Mouse (Mus musculus): Measurements from ENCODE around the gene Vamp1. TPM values are rescaled to one million over a fixed set of nuclear protein-coding genes. Genes with fewer than 3 reads are reported as not detected.
A peak's percentile ranks its signal among the peaks of the same experiment; 100 is the strongest.

Vamp1 gene
- polyA plus RNA-seq, 1 experiment from 2014 or later = 4.4 TPM

- Histone ChIP-seq H3K9me3 (no peaks in the 10 kb centered on the region), H3K27me3 (replicated peaks) (peaks cover 32% of the 10 kb centered on the region), H3K36me3 (no peaks in the 10 kb centered on the region), H3K4me1 (peaks cover 13% of the 10 kb centered on the region), H3K4me3 (no peak overlapping the region), H3K9ac (no peak overlapping the region), H3K4me2 (no peak overlapping the region), H3K27ac (replicated peaks) (no peak overlapping the region)
- no peak for ATAC-seq (ENCODE audit: extremely low read depth, insufficient number of reproducible peaks, low FRiP score, low TSS enrichment)
- WGBS = 73% methylated on average over 6 of the region's 6 CpGs
Observed at GRCm38 (mm10) chr6:125213715-125214114, 1.6 kb upstream of the Vamp1 start.

- 62% methylated on average over 2 of the region's 2 CpGs for WGBS
- H3K9me3 ChIP-seq = no peaks in the 10 kb centered on the region
- H3K27me3 ChIP-seq (replicated peaks) = peaks cover 23% of the 10 kb centered on the region
- no peak overlapping the region for H3K4me3 ChIP-seq
- ATAC-seq (ENCODE audit: extremely low read depth, insufficient number of reproducible peaks, low FRiP score, low TSS enrichment) = no peak
- no peak overlapping the region; the same call in 1 of the 2 replicates for H3K4me2 ChIP-seq
- H3K27ac ChIP-seq (replicated peaks) = no peak overlapping the region
- H3K36me3 ChIP-seq = 0 out of 2 replicates have a peak, but pooled peaks cover 10% of the 10 kb centered on the region
- H3K9ac ChIP-seq = peak overlapping the region; percentile 50; the same call in 1 of the 2 replicates
- H3K4me1 ChIP-seq = peaks cover 13% of the 10 kb centered on the region
Observed at GRCm38 (mm10) chr6:125216898-125217297, 1.5 kb downstream of the Vamp1 start.

GRCm38 (mm10) chr6:125217899-125218298, 2.5 kb downstream of the Vamp1 start:
- no peak for ATAC-seq (ENCODE audit: extremely low read depth, insufficient number of reproducible peaks, low FRiP score, low TSS enrichment)
- Histone ChIP-seq H3K9me3 (no peaks in the 10 kb centered on the region), H3K9ac (no peak overlapping the region), H3K36me3 (0 out of 2 replicates have a peak, but pooled peaks cover 10% of the 10 kb centered on the region), H3K4me1 (peaks cover 13% of the 10 kb centered on the region), H3K27me3 (replicated peaks) (peaks cover 13% of the 10 kb centered on the region), H3K4me2 (no peak overlapping the region), H3K27ac (replicated peaks) (no peak overlapping the region), H3K4me3 (no peak overlapping the region)
- WGBS = 80% methylated on average over 11 of the region's 11 CpGs

- Histone ChIP-seq H3K4me3 (no peak overlapping the region), H3K27ac (replicated peaks) (no peak overlapping the region), H3K9me3 (no peaks in the 10 kb centered on the region), H3K9ac (no peak overlapping the region), H3K36me3 (0 out of 2 replicates have a peak, but pooled peaks cover 18% of the 10 kb centered on the region), H3K4me1 (peaks cover 13% of the 10 kb centered on the region), H3K27me3 (replicated peaks) (peaks cover 2% of the 10 kb centered on the region), H3K4me2 (no peak overlapping the region)
- 80% methylated on average over 4 of the region's 4 CpGs for WGBS
- ATAC-seq (ENCODE audit: extremely low read depth, insufficient number of reproducible peaks, low FRiP score, low TSS enrichment) = no peak
Observed at GRCm38 (mm10) chr6:125218963-125219362, 3.6 kb downstream of the Vamp1 start.

- 0 out of 2 replicates have a peak, but pooled peaks cover 30% of the 10 kb centered on the region for H3K36me3 ChIP-seq
- no peak overlapping the region for H3K9ac ChIP-seq
- H3K4me3 ChIP-seq = no peak overlapping the region
- 86% methylated on average over 20 of the region's 20 CpGs for WGBS
- H3K4me1 ChIP-seq = peaks cover 9% of the 10 kb centered on the region
- no peak overlapping the region for H3K27ac ChIP-seq (replicated peaks)
- no peak for ATAC-seq (ENCODE audit: extremely low read depth, insufficient number of reproducible peaks, low FRiP score, low TSS enrichment)
- no peaks in the 10 kb centered on the region for H3K9me3 ChIP-seq
- no peak overlapping the region for H3K4me2 ChIP-seq
- no peaks in the 10 kb centered on the region; the same call in 1 of the 2 replicates for H3K27me3 ChIP-seq (replicated peaks)
Observed at GRCm38 (mm10) chr6:125221115-125221745, 5.9 kb downstream of the Vamp1 start.

- Histone ChIP-seq H3K36me3 (0 out of 2 replicates have a peak, but pooled peaks cover 30% of the 10 kb centered on the region), H3K4me1 (no peaks in the 10 kb centered on the region), H3K27me3 (replicated peaks) (no peaks in the 10 kb centered on the region; the same call in 1 of the 2 replicates), H3K4me2 (no peak overlapping the region), H3K9ac (no peak overlapping the region), H3K9me3 (no peaks in the 10 kb centered on the region), H3K4me3 (no peak overlapping the region), H3K27ac (replicated peaks) (no peak overlapping the region)
- ATAC-seq (ENCODE audit: extremely low read depth, insufficient number of reproducible peaks, low FRiP score, low TSS enrichment) = no peak
- WGBS = 36% methylated on average over 2 of the region's 2 CpGs
Observed at GRCm38 (mm10) chr6:125222146-125222545, 6.8 kb downstream of the Vamp1 start.

- 65% methylated on average over 3 of the region's 3 CpGs for WGBS
- no peak overlapping the region for H3K9ac ChIP-seq
- H3K36me3 ChIP-seq = 0 out of 2 replicates have a peak, but pooled peaks cover 30% of the 10 kb centered on the region
- no peak overlapping the region for H3K27ac ChIP-seq (replicated peaks)
- no peaks in the 10 kb centered on the region for H3K4me1 ChIP-seq
- H3K4me2 ChIP-seq = no peak overlapping the region
- H3K9me3 ChIP-seq = no peaks in the 10 kb centered on the region
- no peak for ATAC-seq (ENCODE audit: extremely low read depth, insufficient number of reproducible peaks, low FRiP score, low TSS enrichment)
- no peaks in the 10 kb centered on the region; the same call in 1 of the 2 replicates for H3K27me3 ChIP-seq (replicated peaks)
- H3K4me3 ChIP-seq = no peak overlapping the region
Observed at GRCm38 (mm10) chr6:125222577-125222976, 7.2 kb downstream of the Vamp1 start.

- ATAC-seq (ENCODE audit: extremely low read depth, insufficient number of reproducible peaks, low FRiP score, low TSS enrichment) = no peak
- Histone ChIP-seq H3K9ac (no peak overlapping the region), H3K27ac (replicated peaks) (no peak overlapping the region), H3K4me2 (no peak overlapping the region), H3K4me1 (peaks cover 2% of the 10 kb centered on the region; the same call in 1 of the 2 replicates), H3K36me3 (0 out of 2 replicates have a peak, but pooled peaks cover 21% of the 10 kb centered on the region), H3K9me3 (no peaks in the 10 kb centered on the region), H3K27me3 (replicated peaks) (no peaks in the 10 kb centered on the region), H3K4me3 (no peak overlapping the region)
- WGBS = 67% methylated on average over 5 of the region's 5 CpGs
Observed at GRCm38 (mm10) chr6:125225518-125226115, 10.3 kb downstream of the Vamp1 start.

GRCm38 (mm10) chr6:125230571-125230970, 15.2 kb downstream of the Vamp1 start:
- ATAC-seq (ENCODE audit: extremely low read depth, insufficient number of reproducible peaks, low FRiP score, low TSS enrichment) = no peak
- H3K36me3 ChIP-seq = 0 out of 2 replicates have a peak, but pooled peaks cover 2% of the 10 kb centered on the region
- H3K4me3 ChIP-seq = no peak overlapping the region
- peak overlapping the region; percentile 84 for H3K9ac ChIP-seq
- H3K9me3 ChIP-seq = no peaks in the 10 kb centered on the region
- 0 out of 2 replicates have a peak overlapping the region, but pooled peaks have one; percentile 36 for H3K27ac ChIP-seq (replicated peaks)
- peak overlapping the region; percentile 80 for H3K4me2 ChIP-seq
- WGBS = 53% methylated on average over 9 of the region's 9 CpGs
- no peaks in the 10 kb centered on the region for H3K27me3 ChIP-seq (replicated peaks)
- H3K4me1 ChIP-seq = peaks cover 36% of the 10 kb centered on the region

- WGBS = 1% methylated on average over 16 of the region's 16 CpGs
Observed at GRCm38 (mm10) chr6:125231117-125232044, 16.0 kb downstream of the Vamp1 start, which contains the start of gene Tapbpl. Gene Tapbpl, minus strand, starts transcription at chr6:125231860.

GRCm38 (mm10) chr6:125232045-125232437, 16.7 kb downstream of the Vamp1 start:
- peak overlapping the region; percentile 84 for H3K27ac ChIP-seq (replicated peaks)
- no peaks in the 10 kb centered on the region for H3K9me3 ChIP-seq
- peaks cover 36% of the 10 kb centered on the region for H3K4me1 ChIP-seq
- 43% methylated on average over 4 of the region's 4 CpGs for WGBS
- no peaks in the 10 kb centered on the region for H3K36me3 ChIP-seq
- ATAC-seq (ENCODE audit: extremely low read depth, insufficient number of reproducible peaks, low FRiP score, low TSS enrichment) = no peak
- peak overlapping the region; percentile 80 for H3K4me2 ChIP-seq
- H3K9ac ChIP-seq = peak overlapping the region; percentile 84
- no peaks in the 10 kb centered on the region for H3K27me3 ChIP-seq (replicated peaks)
- H3K4me3 ChIP-seq = peak overlapping the region; percentile 63

More at GRCm38 (mm10) chr6:125231117-125232044, 16.0 kb downstream of the Vamp1 start, which contains the start of gene Tapbpl:
- no peaks in the 10 kb centered on the region for H3K36me3 ChIP-seq
- H3K4me1 ChIP-seq = peaks cover 36% of the 10 kb centered on the region
- H3K4me3 ChIP-seq = peak within 1 kb of the TSS; percentile 63
- H3K9ac ChIP-seq = peak within 1 kb of the TSS; percentile 84
- no peaks in the 10 kb centered on the region for H3K9me3 ChIP-seq
- H3K27me3 ChIP-seq (replicated peaks) = no peaks in the 10 kb centered on the region
- ATAC-seq (ENCODE audit: extremely low read depth, insufficient number of reproducible peaks, low FRiP score, low TSS enrichment) = no peak
- peak within 1 kb of the TSS; percentile 84 for H3K27ac ChIP-seq (replicated peaks)
- peak within 1 kb of the TSS; percentile 80 for H3K4me2 ChIP-seq
